Mouse (Mus musculus) forebrain, postnatal 0 days (tissue): ENCODE measurements around the gene Ctxn2. TPM values are rescaled to one million over a fixed set of nuclear protein-coding genes. Genes with fewer than 3 reads are reported as not detected.
A peak's percentile ranks its signal among the peaks of the same experiment; 100 is the strongest.

Experiments
- ATAC-seq: fragments of 200-750 bp; cut with Nextera tagmentation; 2 replicates; pipeline ENCODE4 v1.8.0; 2017; ENCODE audit warnings: mild to moderate bottlenecking, moderate library complexity
- DNase-seq: peaks from one replicate; pipeline ENCODE4 v3.0.0-alpha.2; 2015
- H3K27ac ChIP-seq: fragments of 300-500 bp; sonication (generic); 2 replicates; pipeline ENCODE4 v1.5.1; 2014; ENCODE audit warnings: low read depth, mild to moderate bottlenecking, antibody characterized with exemption, low read length, moderate library complexity, mixed read lengths
- H3K27me3 ChIP-seq: fragments of 300-500 bp; sonication (generic); 2 replicates; pipeline ENCODE4 v1.6.1; 2014; ENCODE audit warnings: mild to moderate bottlenecking, low read length, mixed read lengths; ENCODE audit not compliant: insufficient read depth
- H3K36me3 ChIP-seq: fragments of 300-500 bp; sonication (generic); 2 replicates; pipeline ENCODE4 v1.6.1; 2014; ENCODE audit warnings: mild to moderate bottlenecking, moderate library complexity; ENCODE audit not compliant: insufficient read depth
- H3K4me1 ChIP-seq: fragments of 300-500 bp; sonication (generic); 2 replicates; pipeline ENCODE4 v1.6.1; 2014; ENCODE audit warnings: antibody characterized with exemption; ENCODE audit not compliant: insufficient read depth
- H3K4me2 ChIP-seq: fragments of 300-500 bp; sonication (generic); 2 replicates; pipeline ENCODE4 v1.6.1; 2014; ENCODE audit warnings: low read depth, mild to moderate bottlenecking, moderate library complexity
- H3K4me3 ChIP-seq: fragments of 300-500 bp; sonication (generic); 2 replicates; pipeline ENCODE4 v1.5.1; 2014; ENCODE audit warnings: low read depth, low read length, mixed read lengths
- H3K9ac ChIP-seq: fragments of 300-500 bp; sonication (generic); 2 replicates; pipeline ENCODE4 v1.6.1; 2014; ENCODE audit warnings: mild to moderate bottlenecking
- H3K9me3 ChIP-seq: fragments of 300-500 bp; sonication (generic); 2 replicates; pipeline ENCODE4 v1.6.1; 2016; ENCODE audit warnings: low read length
- CTCF ChIP-seq: sonication (generic); IDR thresholded peaks from 2 replicates; pipeline ENCODE4 v1.5.1; 2016; ENCODE audit warnings: antibody characterized with exemption, control low read depth, low read depth
- WGBS: fragments of 180-500 bp; shearing (Covaris S2); extraction: QIAGEN DNeasy Blood & Tissue Kit; methylation state at CpG from one replicate; pipeline ENCODE4 v1.1.7; 2014; 5-methylcytosine and 5-hydroxymethylcytosine counted together
- polyA plus RNA-seq: library from polyadenylated mRNA; unstranded; fragments of >200 nt; fragmentation: Nextera tagmentation; extraction: Ambion mirVana; gene quantifications from 2 replicates; pipeline ENCODE4 v1.2.1, GENCODE M21; 2015
- total RNA-seq: library from RNA; depleted of rRNA; stranded (reverse); fragments of >200 nt; gene quantifications from 2 replicates; pipeline ENCODE4 v1.2.3, GENCODE M21; 2014; rRNA removed

The Ctxn2 gene
- total and polyA plus RNA-seq, 2 experiments from 2014 or later = 6.4 to 23.0 TPM

DNA sequence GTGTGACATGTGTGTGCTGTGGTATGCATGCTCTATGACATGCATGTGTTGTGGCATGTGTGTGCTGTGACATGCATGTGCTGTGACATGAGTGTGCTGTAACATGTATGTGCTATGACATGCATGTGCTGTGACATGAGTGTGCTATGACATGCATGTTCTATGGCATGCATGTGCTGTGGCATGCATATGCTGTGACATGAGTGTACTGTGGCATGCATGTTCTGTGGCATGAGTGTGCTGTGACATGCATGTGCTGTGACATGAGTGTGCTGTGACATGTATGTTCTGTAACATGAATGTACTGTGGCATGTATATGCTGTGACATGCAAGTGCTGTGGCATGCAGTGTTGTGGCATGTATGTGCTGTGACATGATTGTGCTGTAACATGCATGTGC is 56.4 kb downstream of the Ctxn2 start:
- no peak overlapping the region for H3K4me2 ChIP-seq
- ATAC-seq (no peak), DNase-seq (no peak)
- no peak overlapping the region for H3K27ac ChIP-seq
- H3K9ac ChIP-seq = no peak overlapping the region
- TF ChIP-seq CTCF = no peak
- H3K27me3 ChIP-seq = no peaks in the 10 kb centered on the region
- H3K4me1 ChIP-seq = no peaks in the 10 kb centered on the region
- no peaks in the 10 kb centered on the region for H3K9me3 ChIP-seq
- H3K36me3 ChIP-seq = no peaks in the 10 kb centered on the region
- H3K4me3 ChIP-seq = no peak overlapping the region

DNA sequence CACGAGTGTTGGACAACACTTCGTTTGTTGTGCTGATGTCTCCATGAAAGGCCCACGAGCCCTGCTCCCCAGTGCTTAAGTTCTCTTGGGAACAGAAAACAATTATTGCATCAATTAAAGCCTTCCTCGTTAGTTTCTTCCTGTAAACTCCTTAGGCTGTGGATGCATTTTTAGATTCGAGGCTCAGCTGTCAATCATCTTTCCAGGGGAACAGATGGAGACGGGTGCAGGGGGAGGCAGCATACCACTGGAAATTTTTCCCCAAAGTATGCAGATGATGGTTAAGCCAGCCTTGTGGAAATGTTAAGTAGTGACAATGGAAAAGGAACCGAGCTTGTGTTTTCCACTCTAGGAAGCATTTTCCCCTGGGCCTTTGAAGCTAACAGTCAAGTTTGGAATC is 60.3 kb downstream of the Ctxn2 start:
- no peaks in the 10 kb centered on the region for H3K9me3 ChIP-seq
- H3K9ac ChIP-seq = no peak overlapping the region
- TF ChIP-seq CTCF = no peak
- no peaks in the 10 kb centered on the region for H3K27me3 ChIP-seq
- H3K4me3 ChIP-seq = no peak overlapping the region
- ATAC-seq (peak; percentile 47; the same call in 1 of the 2 replicates), DNase-seq (peak; percentile 15)
- H3K4me2 ChIP-seq = no peak overlapping the region
- no peaks in the 10 kb centered on the region for H3K4me1 ChIP-seq
- H3K27ac ChIP-seq = no peak overlapping the region
- WGBS = 18% methylated on average over 7 of the region's 7 CpGs
- no peaks in the 10 kb centered on the region for H3K36me3 ChIP-seq

Other genes starting within 250 kb of the Ctxn2 start
- 0.15 TPM in 1 of 2 replicates, not detected in the other for gene Slc24a5, start 68.6 kb upstream of the Ctxn2 start, total RNA-seq
- gene Slc24a5, start 68.6 kb upstream of the Ctxn2 start, polyA plus RNA-seq = 2.8 and 3.2 TPM in 2 replicates
- 99.4 and 126 TPM in 2 replicates for gene Myef2, start 13.0 kb upstream of the Ctxn2 start, total RNA-seq
- 178 and 179 TPM in 2 replicates for gene Myef2, start 13.0 kb upstream of the Ctxn2 start, polyA plus RNA-seq
- gene Slc12a1, start 15.8 kb downstream of the Ctxn2 start, total RNA-seq = 0.10 and 0.23 TPM in 2 replicates
- 0.03 and 0.06 TPM in 2 replicates for gene Slc12a1, start 15.8 kb downstream of the Ctxn2 start, polyA plus RNA-seq
- gene Dut, start 110.5 kb downstream of the Ctxn2 start, total RNA-seq = 48.6 and 50.3 TPM in 2 replicates
- gene Dut, start 110.5 kb downstream of the Ctxn2 start, polyA plus RNA-seq = 89.8 and 96.3 TPM in 2 replicates